Mouse (Mus musculus) MEL (cell line): ENCODE results near the gene Rassf1. TPM values are rescaled to one million over a fixed set of nuclear protein-coding genes. Genes with fewer than 3 reads are reported as not detected.
A peak's percentile ranks its signal among the peaks of the same experiment; 100 is the strongest.

ENCODE experiments used
- DNase-seq: peaks from one replicate; pipeline ENCODE4 v3.0.0; 2011; ENCODE audit warnings: low read depth, low spot score
- H3K27ac ChIP-seq: 2 replicates; pipeline ENCODE4 v1.5.1; 2012; ENCODE audit warnings: low read depth, mild to moderate bottlenecking, control low read depth, low read length, moderate library complexity; ENCODE audit not compliant: control insufficient read depth
- H3K27me3 ChIP-seq, 2 experiments: fragments of 150-350 bp in 1 of 2; sonication (generic) in 1 of 2; 2 replicates each; pipeline ENCODE4 v1.6.1; 2012; ENCODE audit warnings: low read length in 2 of 2, mild to moderate bottlenecking in 2 of 2, improper control_type of control experiment in 1 of 2, moderate library complexity in 1 of 2; ENCODE audit not compliant: insufficient read depth in 2 of 2, control insufficient read depth in 1 of 2
- H3K36me3 ChIP-seq, 2 experiments: 2 replicates each; pipeline ENCODE4 v1.6.1; 2012 to 2014; ENCODE audit warnings: low read length in 2 of 2, improper control_type of control experiment in 1 of 2, inconsistent platforms in 1 of 2, mild to moderate bottlenecking in 1 of 2; ENCODE audit not compliant: insufficient read depth in 2 of 2, control insufficient read depth in 1 of 2
- H3K4me1 ChIP-seq, 2 experiments: fragments of 150-350 bp in 1 of 2; sonication (generic) in 1 of 2; 2 replicates each; pipeline ENCODE4 v1.6.1; 2012; ENCODE audit warnings: low read length in 2 of 2, improper control_type of control experiment in 1 of 2, mild to moderate bottlenecking in 1 of 2; ENCODE audit not compliant: insufficient read depth in 2 of 2, control insufficient read depth in 1 of 2
- H3K4me3 ChIP-seq, 2 experiments: fragments of 150-350 bp in 1 of 2; sonication (generic) in 1 of 2; 2 replicates each; pipeline ENCODE4 v1.5.1; 2012; ENCODE audit warnings: low read depth in 2 of 2, low read length in 2 of 2, mild to moderate bottlenecking in 2 of 2, moderate library complexity in 2 of 2, control low read depth in 1 of 2, improper control_type of control experiment in 1 of 2; ENCODE audit not compliant: control insufficient read depth in 1 of 2, insufficient read depth in 1 of 2
- H3K79me2 ChIP-seq: 2 replicates; pipeline ENCODE4 v1.6.1; 2012; ENCODE audit warnings: mild to moderate bottlenecking, low read length, moderate library complexity; ENCODE audit not compliant: control insufficient read depth, poor library complexity, insufficient read depth
- H3K9ac ChIP-seq: 2 replicates; pipeline ENCODE4 v1.6.1; 2012; ENCODE audit warnings: low read depth, mild to moderate bottlenecking, control low read depth, low read length, moderate library complexity; ENCODE audit not compliant: control insufficient read depth, poor library complexity, severe bottlenecking
- H3K9me3 ChIP-seq: fragments of 150-350 bp; sonication (generic); replicated peaks from 2 replicates; pipeline ENCODE4 v1.6.1; 2012; ENCODE audit warnings: mild to moderate bottlenecking, low read length, improper control_type of control experiment, moderate library complexity; ENCODE audit not compliant: insufficient read depth
- CHD1 ChIP-seq: IDR thresholded peaks from 2 replicates; pipeline ENCODE4 v1.6.1; 2012; ENCODE audit warnings: low read depth, mild to moderate bottlenecking, inconsistent platforms, low read length, improper control_type of control experiment
- CTCF ChIP-seq, 3 experiments: IDR thresholded peaks in 2 of 3; conservative IDR thresholded peaks in 1 of 3; 2 replicates each; pipeline ENCODE4 v1.5.1; 2011 to 2012; ENCODE audit warnings: low read length in 3 of 3, low read depth in 2 of 3, mild to moderate bottlenecking in 2 of 3, improper control_type of control experiment in 1 of 3, inconsistent platforms in 1 of 3, mixed read lengths in 1 of 3, moderate library complexity in 1 of 3; ENCODE audit not compliant: control insufficient read depth in 1 of 3, insufficient read depth in 1 of 3, poor library complexity in 1 of 3, severe bottlenecking in 1 of 3
- ELF1 ChIP-seq: IDR thresholded peaks from 2 replicates; pipeline ENCODE4 v1.6.1; 2014; ENCODE audit warnings: low read depth, mild to moderate bottlenecking, inconsistent platforms, low read length, improper control_type of control experiment, moderate library complexity
- MAZ ChIP-seq: IDR thresholded peaks from 2 replicates; pipeline ENCODE4 v1.6.1; 2012; ENCODE audit warnings: low read depth, mild to moderate bottlenecking, inconsistent platforms, low read length, improper control_type of control experiment
- MXI1 ChIP-seq: IDR thresholded peaks from 2 replicates; pipeline ENCODE4 v1.6.1; 2011; ENCODE audit warnings: mild to moderate bottlenecking, low read depth, low read length, improper control_type of control experiment
- RCOR1 ChIP-seq: IDR thresholded peaks from 2 replicates; pipeline ENCODE4 v1.6.1; 2012; ENCODE audit warnings: low read depth, mild to moderate bottlenecking, inconsistent platforms, low read length, improper control_type of control experiment
- SIN3A ChIP-seq: IDR thresholded peaks from 2 replicates; pipeline ENCODE4 v1.6.1; 2012; ENCODE audit warnings: low read length, improper control_type of control experiment, inconsistent platforms
- TAL1 ChIP-seq: IDR thresholded peaks from 2 replicates; pipeline ENCODE4 v1.6.1; 2012; ENCODE audit warnings: mild to moderate bottlenecking, inconsistent platforms, low read length, moderate library complexity, mixed read lengths
- ZMIZ1 ChIP-seq: IDR thresholded peaks from 2 replicates; pipeline ENCODE4 v1.6.1; 2012; ENCODE audit warnings: low read depth, mild to moderate bottlenecking, inconsistent platforms, low read length, improper control_type of control experiment, moderate library complexity
- polyA plus RNA-seq, 2 experiments: library from polyadenylated mRNA; stranded (reverse) in 1 of 2; unstranded in 1 of 2; fragments of >175 nt in 1 of 2; fragments of >200 nt in 1 of 2; gene quantifications; 2 replicates each; pipeline versions ENCODE4 v1.2.1 to v1.2.4; 2012; ENCODE audit warnings: low replicate concordance in 2 of 2, low read depth in 1 of 2; ENCODE audit not compliant: insufficient read length in 2 of 2, insufficient read depth in 1 of 2, missing spikeins in 1 of 2
- total RNA-seq: library from RNA; depleted of rRNA; stranded (reverse); fragments of 300-350 nt; gene quantifications from 2 replicates; pipeline ENCODE4 v1.2.3, GENCODE M21; 2012

Rassf1 gene
- total and polyA plus RNA-seq, 3 experiments: 48.0 to 56.9 TPM; not detected in 1

GRCm38 (mm10) chr9:107554319-107554825, 3.0 kb downstream of the Rassf1 start (continued):
- no peak for TF ChIP-seq TAL1
- TF ChIP-seq ZMIZ1: peak; percentile 77; the same call in 1 of the 2 replicates
- peak; percentile 85 for TF ChIP-seq MXI1

GRCm38 (mm10) chr9:107555031-107555457, 3.7 kb downstream of the Rassf1 start:
- Histone ChIP-seq H3K9ac (peak overlapping the region; percentile 94), H3K9me3 (no peaks in the 10 kb centered on the region), H3K36me3 (peaks cover 7 to 29% of the 10 kb centered on the region in 2 experiments; a peak in 3 of 4 replicates), H3K27me3 (no peaks in the 10 kb centered on the region), H3K4me3 (peak overlapping the region; percentile 82 to 91), H3K79me2 (peaks cover 35% of the 10 kb centered on the region), H3K4me1 (peaks cover 10 to 33% of the 10 kb centered on the region in 2 experiments), H3K27ac (peak overlapping the region; percentile 90)
- peak; percentile 84 for DNase-seq
- peak; percentile 25; the same call in 1 of the 2 replicates for TF ChIP-seq SIN3A
- no peak for TF ChIP-seq CTCF (IDR thresholded peaks at IDR 0.05 in 2 of 3, conservative IDR thresholded peaks at IDR 0.05 in 1 of 3; ENCODE audit: control insufficient read depth in 1 of 3, insufficient read depth in 1 of 3, low read depth in 2 of 3, low read length in 3 of 3, poor library complexity in 1 of 3, severe bottlenecking in 1 of 3)
- peak; percentile 55; the same call in 1 of the 2 replicates for TF ChIP-seq RCOR1
- TF ChIP-seq, all 39 proteins: peak for 2

- H3K27me3 ChIP-seq: no peaks in the 10 kb centered on the region
- no peaks in the 10 kb centered on the region for H3K9me3 ChIP-seq
- TF ChIP-seq SIN3A (no peak), CHD1 (0 out of 2 replicates have a peak, but pooled peaks have one; percentile 22)
- TF ChIP-seq, all 39 proteins: peak for 1
- Histone ChIP-seq H3K4me3 (peak overlapping the region; percentile 82 to 91), H3K36me3 (peaks cover 10 to 29% of the 10 kb centered on the region in 2 experiments; a peak in 3 of 4 replicates), H3K4me1 (peaks cover 10 to 33% of the 10 kb centered on the region in 2 experiments), H3K9ac (peak overlapping the region; percentile 94), H3K27ac (peak overlapping the region; percentile 90), H3K79me2 (peaks cover 35% of the 10 kb centered on the region)
- DNase-seq: no peak
Measured at GRCm38 (mm10) chr9:107555701-107556100, 4.3 kb downstream of the Rassf1 start.

- peak; percentile 50 for DNase-seq
- Histone ChIP-seq H3K79me2 (peaks cover 35% of the 10 kb centered on the region), H3K36me3 (peaks cover 10 to 29% of the 10 kb centered on the region in 2 experiments; a peak in 3 of 4 replicates), H3K4me3 (peak overlapping the region; percentile 20 to 82; a peak in 3 of 4 replicates), H3K4me1 (peaks cover 10 to 28% of the 10 kb centered on the region in 2 experiments), H3K27ac (peak overlapping the region; percentile 40), H3K9me3 (no peaks in the 10 kb centered on the region), H3K27me3 (no peaks in the 10 kb centered on the region), H3K9ac (peak overlapping the region; percentile 94)
- TF ChIP-seq MAZ (no peak), ELF1 (peak; percentile 70)
Measured at GRCm38 (mm10) chr9:107556346-107556745, 5.0 kb downstream of the Rassf1 start.
